Mouse (Mus musculus): ENCODE data around the gene Depdc1b.
A peak's percentile ranks its signal among the peaks of the same experiment; 100 is the strongest.

Depdc1b gene

DNA sequence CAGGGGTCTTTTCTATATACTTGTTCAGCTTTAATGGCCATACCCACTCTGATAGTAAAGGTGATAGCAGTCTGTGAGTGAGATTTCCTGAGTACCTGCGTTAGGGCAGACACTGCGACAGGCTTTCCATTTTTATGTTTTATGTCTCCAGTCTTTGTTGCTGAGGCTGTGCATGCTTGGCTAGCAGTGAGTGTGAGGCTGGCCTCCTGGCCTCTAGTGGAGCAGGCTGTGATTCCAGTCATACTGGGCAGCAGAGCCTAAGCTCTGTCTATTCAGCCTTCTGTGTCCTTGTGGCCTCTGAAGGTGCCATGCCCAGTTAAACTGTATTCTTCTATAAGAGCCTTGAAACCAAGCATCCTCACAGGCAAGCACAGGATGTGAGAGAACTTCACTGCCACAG is 6.3 kb downstream of the Depdc1b start:
- Histone ChIP-seq H3K27me3 (ENCODE audit: insufficient read depth, low read length) (no peaks in the 10 kb centered on the region), H3K4me3 (replicated peaks; ENCODE audit: low read length) (no peak overlapping the region), H3K9me3 (ENCODE audit: low read length) (no peaks in the 10 kb centered on the region), H3K36me3 (ENCODE audit: insufficient read depth, low read length) (peaks cover 62% of the 10 kb centered on the region), H3K4me1 (replicated peaks; ENCODE audit: low read depth, low read length) (peaks cover 34% of the 10 kb centered on the region)
- TF ChIP-seq POU5F1 (IDR thresholded peaks at IDR 0.05; ENCODE audit: borderline replicate concordance, low read length) (no peak), NANOG (IDR thresholded peaks at IDR 0.05; ENCODE audit: borderline replicate concordance, low read length) (no peak), CTCF (conservative IDR thresholded peaks at IDR 0.05; ENCODE audit: low read length) (no peak)

DNA sequence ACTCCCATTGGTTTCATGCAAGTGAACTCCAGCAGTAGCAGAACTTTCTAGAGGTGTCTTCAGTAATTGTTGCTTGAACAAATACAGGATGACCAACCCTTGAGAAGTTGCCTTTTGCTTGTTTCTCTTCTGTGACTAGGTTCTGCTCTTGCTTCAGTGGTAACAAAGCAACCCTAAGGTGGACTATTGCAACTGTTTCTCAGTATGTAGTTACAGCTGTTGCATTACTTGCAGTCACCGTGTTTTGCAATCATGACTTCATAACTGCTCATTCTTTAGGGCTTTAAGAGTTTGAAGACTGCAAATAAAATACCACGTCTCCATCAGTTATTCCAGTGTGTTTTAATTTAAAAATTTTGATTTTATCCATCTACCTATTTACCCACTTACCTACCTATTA is 7.2 kb downstream of the Depdc1b start:
- TF ChIP-seq NANOG (IDR thresholded peaks at IDR 0.05; ENCODE audit: borderline replicate concordance, low read length) = no peak
- TF ChIP-seq POU5F1 (IDR thresholded peaks at IDR 0.05; ENCODE audit: borderline replicate concordance, low read length) = no peak
- TF ChIP-seq CTCF (conservative IDR thresholded peaks at IDR 0.05; ENCODE audit: low read length) = no peak
- Histone ChIP-seq H3K4me1 (replicated peaks; ENCODE audit: low read depth, low read length) (peaks cover 38% of the 10 kb centered on the region), H3K36me3 (ENCODE audit: insufficient read depth, low read length) (peaks cover 63% of the 10 kb centered on the region), H3K9me3 (ENCODE audit: low read length) (no peaks in the 10 kb centered on the region), H3K27me3 (ENCODE audit: insufficient read depth, low read length) (no peaks in the 10 kb centered on the region), H3K4me3 (replicated peaks; ENCODE audit: low read length) (no peak overlapping the region)

GRCm38 (mm10) chr13:108323866-108324829 is 8.0 kb downstream of the Depdc1b start:
- no peak for TF ChIP-seq CTCF (conservative IDR thresholded peaks at IDR 0.05; ENCODE audit: low read length)
- TF ChIP-seq POU5F1 (IDR thresholded peaks at IDR 0.05; ENCODE audit: borderline replicate concordance, low read length) = no peak
- TF ChIP-seq NANOG (IDR thresholded peaks at IDR 0.05; ENCODE audit: borderline replicate concordance, low read length) = no peak
- H3K9me3 ChIP-seq (ENCODE audit: low read length) = no peaks in the 10 kb centered on the region
- peaks cover 41% of the 10 kb centered on the region for H3K4me1 ChIP-seq (replicated peaks; ENCODE audit: low read depth, low read length)
- no peak overlapping the region for H3K4me3 ChIP-seq (replicated peaks; ENCODE audit: low read length)
- peaks cover 71% of the 10 kb centered on the region for H3K36me3 ChIP-seq (ENCODE audit: insufficient read depth, low read length)
- H3K27me3 ChIP-seq (ENCODE audit: insufficient read depth, low read length) = no peaks in the 10 kb centered on the region

DNA sequence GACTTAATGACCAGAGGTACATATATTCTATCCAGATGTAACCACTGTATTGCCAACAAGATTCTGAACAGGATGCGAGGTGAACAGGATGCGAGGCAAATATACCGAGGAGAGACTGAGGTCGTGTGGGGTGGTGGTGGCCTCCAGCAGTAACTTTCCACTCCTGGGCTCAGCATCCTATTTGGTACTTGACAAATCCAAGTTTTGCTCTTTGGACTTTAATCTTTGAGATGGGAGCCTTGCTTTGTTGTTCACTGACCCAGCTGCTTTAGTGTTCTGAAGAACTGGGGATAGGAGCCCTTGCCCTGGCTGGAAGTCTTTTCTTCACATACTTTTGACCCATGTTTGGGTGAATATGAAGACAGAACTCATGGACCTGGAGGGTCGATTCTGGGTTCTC is 9.7 kb downstream of the Depdc1b start:
- TF ChIP-seq POU5F1 (IDR thresholded peaks at IDR 0.05; ENCODE audit: borderline replicate concordance, low read length) (no peak), CTCF (conservative IDR thresholded peaks at IDR 0.05; ENCODE audit: low read length) (no peak), NANOG (IDR thresholded peaks at IDR 0.05; ENCODE audit: borderline replicate concordance, low read length) (no peak)
- no peaks in the 10 kb centered on the region for H3K27me3 ChIP-seq (ENCODE audit: insufficient read depth, low read length)
- H3K9me3 ChIP-seq (ENCODE audit: low read length) = no peaks in the 10 kb centered on the region
- H3K36me3 ChIP-seq (ENCODE audit: insufficient read depth, low read length) = peaks cover 70% of the 10 kb centered on the region
- H3K4me1 ChIP-seq (replicated peaks; ENCODE audit: low read depth, low read length) = peaks cover 33% of the 10 kb centered on the region
- no peak overlapping the region for H3K4me3 ChIP-seq (replicated peaks; ENCODE audit: low read length)

- H3K27me3 ChIP-seq (ENCODE audit: insufficient read depth, low read length) = no peaks in the 10 kb centered on the region
- H3K4me1 ChIP-seq (replicated peaks; ENCODE audit: low read depth, low read length) = peaks cover 33% of the 10 kb centered on the region
- peaks cover 68% of the 10 kb centered on the region for H3K36me3 ChIP-seq (ENCODE audit: insufficient read depth, low read length)
- TF ChIP-seq NANOG (IDR thresholded peaks at IDR 0.05; ENCODE audit: borderline replicate concordance, low read length) = no peak
- no peak for TF ChIP-seq POU5F1 (IDR thresholded peaks at IDR 0.05; ENCODE audit: borderline replicate concordance, low read length)
- no peak for TF ChIP-seq CTCF (conservative IDR thresholded peaks at IDR 0.05; ENCODE audit: low read length)
- H3K9me3 ChIP-seq (ENCODE audit: low read length) = no peaks in the 10 kb centered on the region
- H3K4me3 ChIP-seq (replicated peaks; ENCODE audit: low read length) = no peak overlapping the region
Observed at GRCm38 (mm10) chr13:108326351-108326750, 10.2 kb downstream of the Depdc1b start.

DNA sequence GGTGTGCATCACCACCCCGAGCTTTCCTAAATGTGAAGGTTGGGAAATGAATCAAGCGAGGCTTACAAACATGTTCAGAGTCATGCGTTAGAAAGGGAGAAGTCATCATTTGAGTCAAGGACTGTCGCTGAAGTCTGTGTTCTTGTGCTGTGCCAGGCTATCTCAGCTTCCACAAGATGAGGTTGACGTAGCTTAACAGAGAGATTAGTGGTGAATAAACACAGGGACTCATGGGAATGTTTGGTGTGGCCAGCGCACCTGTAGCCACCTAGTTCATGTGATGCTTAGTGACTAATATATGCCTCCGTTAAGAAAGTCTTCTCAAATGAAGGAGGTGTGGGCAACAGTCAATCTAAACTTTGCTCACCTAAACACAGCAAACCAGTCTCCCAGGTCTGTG is 10.9 kb downstream of the Depdc1b start:
- Histone ChIP-seq H3K36me3 (ENCODE audit: insufficient read depth, low read length) (peaks cover 69% of the 10 kb centered on the region), H3K4me1 (replicated peaks; ENCODE audit: low read depth, low read length) (peaks cover 30% of the 10 kb centered on the region), H3K9me3 (ENCODE audit: low read length) (no peaks in the 10 kb centered on the region), H3K4me3 (replicated peaks; ENCODE audit: low read length) (no peak overlapping the region), H3K27me3 (ENCODE audit: insufficient read depth, low read length) (no peaks in the 10 kb centered on the region)
- TF ChIP-seq CTCF (conservative IDR thresholded peaks at IDR 0.05; ENCODE audit: low read length) = no peak
- no peak for TF ChIP-seq POU5F1 (IDR thresholded peaks at IDR 0.05; ENCODE audit: borderline replicate concordance, low read length)
- no peak for TF ChIP-seq NANOG (IDR thresholded peaks at IDR 0.05; ENCODE audit: borderline replicate concordance, low read length)

DNA sequence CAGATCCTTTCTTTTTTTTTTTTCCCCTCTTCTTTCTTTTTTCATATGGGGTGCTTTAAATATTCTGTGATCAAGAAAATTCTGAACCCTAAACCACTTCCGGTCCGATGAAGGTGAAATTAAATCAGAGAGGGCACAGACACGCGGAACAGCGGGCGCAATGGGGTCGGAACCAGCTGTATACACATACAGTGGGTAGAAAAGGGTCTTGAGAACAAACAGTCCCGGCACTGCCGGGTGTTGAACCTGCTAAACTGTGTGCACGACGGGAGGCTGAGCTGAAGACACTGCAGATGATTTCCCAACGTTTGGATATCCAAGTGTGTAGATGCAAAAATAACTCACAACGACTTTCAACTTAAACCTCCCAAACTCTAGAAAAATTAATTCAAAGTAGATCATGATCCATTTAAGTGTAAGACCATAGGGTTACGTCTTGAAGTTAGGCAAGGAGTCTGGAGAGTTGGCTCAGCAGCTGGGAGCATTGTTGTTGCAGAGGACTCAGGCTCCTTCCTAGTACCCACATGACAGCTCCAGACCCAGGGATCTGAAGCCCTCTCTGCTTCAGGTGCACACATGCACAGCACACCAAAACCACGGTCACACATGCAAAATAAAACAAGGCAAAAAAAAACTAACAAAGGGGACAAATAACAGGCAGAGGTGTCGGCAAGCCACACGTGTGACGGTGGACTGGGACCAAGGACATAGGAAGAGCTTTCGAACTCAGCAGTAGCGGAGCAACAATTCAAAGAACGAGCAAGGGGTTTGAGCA is 12.5 kb downstream of the Depdc1b start:
- no peak for TF ChIP-seq POU5F1 (IDR thresholded peaks at IDR 0.05; ENCODE audit: borderline replicate concordance, low read length)
- no peak for TF ChIP-seq CTCF (conservative IDR thresholded peaks at IDR 0.05; ENCODE audit: low read length)
- TF ChIP-seq NANOG (IDR thresholded peaks at IDR 0.05; ENCODE audit: borderline replicate concordance, low read length) = no peak
- H3K36me3 ChIP-seq (ENCODE audit: insufficient read depth, low read length) = peaks cover 66% of the 10 kb centered on the region
- no peak overlapping the region for H3K4me3 ChIP-seq (replicated peaks; ENCODE audit: low read length)
- no peaks in the 10 kb centered on the region for H3K27me3 ChIP-seq (ENCODE audit: insufficient read depth, low read length)
- H3K4me1 ChIP-seq (replicated peaks; ENCODE audit: low read depth, low read length) = peaks cover 17% of the 10 kb centered on the region
- H3K9me3 ChIP-seq (ENCODE audit: low read length) = no peaks in the 10 kb centered on the region

DNA sequence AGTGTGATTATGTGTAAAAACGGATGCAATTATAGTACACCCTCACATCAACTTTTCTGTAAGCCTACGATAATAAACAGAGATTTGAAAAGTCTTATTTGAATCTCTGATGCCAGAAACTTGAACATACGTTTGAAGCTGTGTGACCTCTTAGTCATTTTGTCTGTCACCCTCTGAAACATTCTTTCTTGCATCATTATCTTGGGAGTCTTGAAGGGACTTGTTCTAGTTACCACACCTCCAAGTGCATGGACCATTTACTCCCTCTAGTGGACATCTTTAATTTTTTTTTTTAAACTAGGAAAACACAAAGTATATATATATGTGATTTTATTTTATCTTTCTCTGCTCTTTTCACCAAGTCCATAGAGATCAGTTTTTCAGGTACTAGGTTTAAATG is 13.6 kb downstream of the Depdc1b start:
- peaks cover 17% of the 10 kb centered on the region for H3K4me1 ChIP-seq (replicated peaks; ENCODE audit: low read depth, low read length)
- H3K4me3 ChIP-seq (replicated peaks; ENCODE audit: low read length) = no peak overlapping the region
- no peaks in the 10 kb centered on the region for H3K9me3 ChIP-seq (ENCODE audit: low read length)
- H3K36me3 ChIP-seq (ENCODE audit: insufficient read depth, low read length) = peaks cover 60% of the 10 kb centered on the region
- H3K27me3 ChIP-seq (ENCODE audit: insufficient read depth, low read length) = no peaks in the 10 kb centered on the region
- TF ChIP-seq NANOG (IDR thresholded peaks at IDR 0.05; ENCODE audit: borderline replicate concordance, low read length) = no peak
- no peak for TF ChIP-seq POU5F1 (IDR thresholded peaks at IDR 0.05; ENCODE audit: borderline replicate concordance, low read length)
- TF ChIP-seq CTCF (conservative IDR thresholded peaks at IDR 0.05; ENCODE audit: low read length) = peak; percentile 48
